Mouse (Mus musculus): ENCODE results near the gene Dars.
"Not testable (repeated sequence)": the region's sequence is repeated elsewhere in the genome, so short reads cannot be mapped to it uniquely, and the experiment has no call there.

Dars gene

GRCm38 (mm10) chr1:128337708-128338320, 79.4 kb downstream of the Dars start:
- DNase-seq, result no peak

- DNase-seq, result no peak
Measured at GRCm38 (mm10) chr1:128330313-128330712, 86.9 kb downstream of the Dars start.

DNA sequence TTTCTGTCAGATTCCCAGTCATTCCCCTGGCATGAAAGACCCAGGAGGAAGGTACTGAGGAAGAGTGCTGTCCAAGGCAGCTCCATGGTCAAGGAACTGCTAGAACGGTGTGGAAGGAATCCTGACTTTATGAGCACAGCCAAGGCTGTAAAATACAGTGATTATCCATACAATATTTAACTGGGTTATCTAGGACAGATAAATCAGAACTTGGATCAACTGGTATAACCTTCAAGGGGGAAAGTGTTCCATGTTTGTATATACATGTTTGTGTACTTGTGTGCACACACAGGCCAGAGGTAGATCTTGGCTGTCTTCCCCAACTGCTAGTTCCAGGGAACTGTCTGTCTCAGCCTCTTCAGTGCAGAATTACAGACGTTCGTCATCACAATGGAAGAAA, 89.0 kb downstream of the Dars start, which contains the start of gene Lct:
TSS of gene Lct (minus strand) at position 101 of the 400 bp plus-strand sequence.
- DNase-seq, result no peak

DNA sequence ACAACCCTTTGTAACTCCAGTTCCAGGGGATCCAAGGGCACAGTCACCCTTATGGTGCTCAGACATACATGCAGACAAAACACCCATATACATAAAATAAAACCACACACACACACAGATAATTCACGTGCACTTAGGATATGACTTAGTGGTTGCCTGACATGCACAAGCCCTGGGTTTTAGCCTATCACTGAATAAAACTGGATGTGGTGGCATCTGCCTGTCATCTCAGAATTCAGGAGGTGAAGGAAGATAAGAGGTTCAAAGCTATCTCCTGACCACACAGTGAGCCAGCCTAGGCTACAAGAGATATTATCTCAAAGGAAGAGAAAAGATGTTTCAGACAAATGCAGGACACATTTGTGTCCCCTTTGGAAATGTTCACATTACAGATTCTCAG, 90.0 kb downstream of the Dars start:
- DNase-seq, result no peak

DNA sequence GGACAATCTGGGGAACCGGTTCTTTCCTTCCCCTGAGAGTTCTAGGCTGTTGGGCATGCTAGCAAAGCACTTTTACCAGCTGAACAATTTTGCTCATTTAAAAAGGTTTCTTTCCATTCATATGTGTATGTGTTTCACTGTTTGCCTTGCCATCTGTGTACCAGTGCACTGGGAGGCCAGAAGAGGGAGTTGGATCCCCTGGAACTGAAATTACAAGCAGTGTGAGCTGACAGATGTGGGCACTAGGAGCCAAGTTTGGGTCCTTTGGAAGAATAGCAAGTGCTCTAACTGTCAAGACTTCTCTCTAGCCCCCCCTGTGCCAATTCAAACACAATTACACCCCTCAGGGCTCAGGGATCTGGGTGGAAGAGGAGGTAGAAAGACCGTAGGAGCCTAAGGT, 92.4 kb downstream of the Dars start:
- no peak for DNase-seq

DNA sequence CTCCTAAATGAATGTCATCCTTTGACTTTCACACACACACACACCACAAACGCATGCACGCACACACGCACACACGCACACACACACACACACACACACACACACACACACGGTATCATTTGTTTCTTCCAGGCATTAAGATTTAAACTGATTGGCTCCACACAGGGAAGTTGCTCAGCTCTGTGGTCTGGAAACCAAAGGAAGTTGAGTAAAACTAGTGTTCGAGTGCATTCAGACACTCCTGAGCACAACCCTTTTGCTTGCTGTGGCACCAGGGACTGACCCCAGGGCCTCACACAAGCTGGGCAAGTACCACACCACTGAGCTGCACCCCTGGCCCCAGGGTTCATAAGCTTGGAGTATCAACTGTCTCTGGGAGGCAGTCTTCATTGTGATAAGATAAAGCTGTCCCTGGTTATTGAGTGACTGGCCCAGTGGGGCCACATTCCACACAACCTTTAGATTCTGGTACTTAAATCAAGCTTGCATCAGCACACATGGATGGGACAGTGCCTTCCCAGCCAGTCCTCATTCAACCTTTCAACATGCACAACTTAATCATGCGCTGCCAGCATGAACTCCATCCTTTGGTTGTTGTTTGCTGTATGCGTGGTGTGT, 94.0 kb downstream of the Dars start:
- no peak for DNase-seq

DNA sequence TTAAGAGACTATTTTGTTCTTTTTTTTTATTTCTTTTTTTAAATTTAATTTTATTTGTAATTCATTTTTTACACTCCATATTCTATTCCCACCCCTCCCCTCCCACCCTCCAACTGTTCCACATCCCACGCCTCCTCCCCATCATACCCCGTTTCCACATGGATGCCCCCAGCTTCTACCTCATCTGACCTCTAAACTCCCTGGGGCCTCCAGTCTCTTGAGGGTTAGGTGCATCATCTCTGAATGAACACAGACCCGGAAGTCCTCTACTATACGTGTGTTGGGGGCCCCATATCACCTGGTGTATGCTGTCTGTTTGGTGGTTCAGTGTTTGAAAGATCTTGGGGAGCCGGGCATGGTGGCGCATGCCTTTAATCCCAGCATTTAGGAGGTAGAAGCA, 97.9 kb downstream of the Dars start:
- DNase-seq, result not testable (repeated sequence)

DNA sequence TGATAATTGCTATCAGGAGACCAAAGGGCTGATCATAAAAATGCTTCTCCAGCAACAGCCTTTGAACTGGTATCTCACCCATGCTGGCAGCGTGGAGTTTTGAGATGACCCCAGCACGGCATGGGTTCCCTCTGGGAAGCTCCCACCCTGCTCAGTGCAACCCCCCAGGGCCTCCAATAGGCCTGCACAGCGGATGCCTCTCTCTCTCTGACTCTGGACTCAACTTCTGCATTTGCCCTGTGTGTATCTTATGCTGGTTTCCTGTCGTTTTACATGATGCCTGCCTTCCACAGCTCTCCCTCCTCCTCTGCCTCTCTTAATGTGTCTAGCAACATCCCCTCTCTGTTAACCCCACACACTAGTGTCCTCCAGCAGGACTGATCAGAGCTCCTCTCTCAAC, 102.5 kb downstream of the Dars start:
- no peak for DNase-seq

Data from kidney, postnatal 4 days (tissue).